In the genomic region with DNA sequence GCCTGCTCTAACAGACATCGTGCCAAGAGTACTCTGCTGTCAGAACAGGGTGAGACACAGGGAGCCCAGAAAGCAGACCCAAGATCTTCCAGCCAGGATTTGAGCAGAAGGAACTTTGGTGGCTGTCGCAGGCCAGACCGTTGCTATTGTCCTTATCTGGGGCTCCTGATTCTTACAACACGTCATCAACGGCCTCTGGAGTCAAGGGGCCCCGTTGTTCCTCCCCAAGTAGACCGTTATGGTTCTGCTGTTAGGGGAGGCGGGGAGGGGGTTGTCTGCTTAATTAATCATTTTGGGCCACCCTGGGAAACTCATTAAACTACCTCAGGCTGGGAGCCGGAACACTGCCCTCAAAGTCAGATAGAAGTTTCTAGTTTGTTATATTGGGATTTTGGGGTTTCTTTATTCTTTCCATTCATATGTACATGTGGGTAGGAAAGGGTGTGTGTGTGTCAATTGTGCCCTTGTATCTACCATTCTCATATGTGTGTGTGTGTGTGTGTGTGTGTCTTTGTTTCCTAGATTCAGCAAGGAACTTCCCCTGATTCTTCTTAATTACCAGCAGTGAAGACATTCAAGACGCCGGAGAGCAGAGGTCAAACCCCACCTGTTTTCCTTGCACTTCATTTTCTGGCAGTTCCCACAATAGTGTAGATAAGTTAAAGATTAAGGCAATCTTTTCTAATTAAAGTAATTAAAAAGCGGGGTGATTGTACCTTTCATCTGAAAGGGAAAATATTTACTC, we compare ENCODE assay signal across 9 mouse cellular contexts.
DNase-seq lines count a peak whose midpoint lies in the region; ATAC-seq and TF ChIP-seq lines count a peak whose summit lies in the region.
"Had no signal": no experiment of that assay in that cellular context is flagged by ENCODE, and none has a peak within 500 bp of the region (broad histone marks: within the 10 kb centered on the region; RNA-seq: fewer than 3 reads in every experiment).

No protein-coding gene starts in this region.

- no peak for DNase-seq in lung, adult 2 months
- DNase-seq in heart, adult 9 months (ENCODE audit: low spot score in 2 of 2), result peak; percentile 60 to 79
- DNase-seq in kidney, postnatal 14 days, result peak; percentile 61
- peak; percentile 93 for DNase-seq in retina, postnatal 1 day
- DNase-seq in right cerebral cortex, postnatal 36 days (ENCODE audit: low spot score in 2 of 2), result no peak
- DNase-seq: cerebellum, adult 9-10 months had no signal

- no peaks in the 10 kb centered on the region for H3K36me3 ChIP-seq in lung, embryonic 15.5 days
- H3K36me3 ChIP-seq in forebrain, embryonic 16.5 days (ENCODE audit: control insufficient read depth, insufficient read depth), result no peaks in the 10 kb centered on the region

- no peak for TF ChIP-seq CTCF in lung, adult 2 months (IDR thresholded peaks at IDR 0.05; ENCODE audit: insufficient read depth, low read length)

- no peaks in the 10 kb centered on the region for H3K9me3 ChIP-seq in lung, embryonic 15.5 days
- H3K9me3 ChIP-seq in forebrain, embryonic 16.5 days (ENCODE audit: control insufficient read depth, low read length), result no peaks in the 10 kb centered on the region

- 36% methylated on average over 12 of the region's 12 CpGs for WGBS in lung, embryonic 15.5 days
- WGBS in lung, adult 2 months, result 57% methylated on average over 12 of the region's 12 CpGs
- 32% methylated on average over 12 of the region's 12 CpGs for WGBS in forebrain, embryonic 16.5 days

- H3K4me3 ChIP-seq in lung, embryonic 15.5 days, result no peak overlapping the region
- H3K4me3 ChIP-seq in lung, adult 2 months (replicated peaks; ENCODE audit: extremely low read depth, low read depth, low read length), result no peak overlapping the region
- no peak overlapping the region for H3K4me3 ChIP-seq in forebrain, embryonic 16.5 days (replicated peaks; ENCODE audit: low read length)

- TF ChIP-seq POLR2A in lung, adult 2 months (IDR thresholded peaks at IDR 0.05; ENCODE audit: borderline replicate concordance, extremely low read depth, low read depth, low read length), result no peak

- peaks cover 83% of the 10 kb centered on the region for H3K4me1 ChIP-seq in lung, embryonic 15.5 days
- peaks cover 25% of the 10 kb centered on the region for H3K4me1 ChIP-seq in lung, adult 2 months (ENCODE audit: control insufficient read depth, insufficient read depth, low read length)
- H3K4me1 ChIP-seq in forebrain, embryonic 16.5 days (replicated peaks; ENCODE audit: control insufficient read depth, insufficient read depth, low read length), result peaks cover 24% of the 10 kb centered on the region

- peak overlapping the region; percentile 94 for H3K27ac ChIP-seq in lung, embryonic 15.5 days
- no peak overlapping the region for H3K27ac ChIP-seq in forebrain, embryonic 16.5 days (ENCODE audit: low read length)

- no peak overlapping the region for H3K4me2 ChIP-seq in lung, embryonic 15.5 days
- H3K4me2 ChIP-seq in forebrain, embryonic 16.5 days (ENCODE audit: low read length), result no peak overlapping the region

- no peaks in the 10 kb centered on the region for H3K27me3 ChIP-seq in lung, embryonic 15.5 days
- no peaks in the 10 kb centered on the region for H3K27me3 ChIP-seq in forebrain, embryonic 16.5 days (replicated peaks; ENCODE audit: control insufficient read depth, insufficient read depth, low read length)

- no peak overlapping the region for H3K9ac ChIP-seq in lung, embryonic 15.5 days
- H3K9ac ChIP-seq in forebrain, embryonic 16.5 days (replicated peaks; ENCODE audit: low read depth, low read length), result no peak overlapping the region

- ATAC-seq in lung, embryonic 15.5 days (ENCODE audit: borderline replicate concordance, extremely low read depth, low FRiP score, low TSS enrichment), result no peak
- no peak for ATAC-seq in erythroid progenitor cell, adult 5-6 weeks (replicated peaks; ENCODE audit: low FRiP score, poor library complexity, severe bottlenecking)
- ATAC-seq in forebrain, embryonic 16.5 days, result no peak

Comparison
In these comparisons a context has a peak if more than half of its experiments do, and no peak if none do; other contexts are left out.
1. DNase-seq: peak in heart, adult 9 months (2 of 2), kidney, postnatal 14 days (single experiment) and retina, postnatal 1 day (single experiment); none in lung, adult 2 months (single experiment) and right cerebral cortex, postnatal 36 days (0 of 2).